Mouse (Mus musculus): ENCODE results near the gene Spdl1. TPM values are rescaled to one million over a fixed set of nuclear protein-coding genes. Genes with fewer than 3 reads are reported as not detected.

Spdl1 gene
- total RNA-seq (2015; ENCODE audit: low replicate concordance) (5.2 and 9.2 TPM in 2 replicates), total RNA-seq (2017; ENCODE audit: low replicate concordance) (15.4 and 20.5 TPM in 2 replicates)

- peak; percentile 99 for ATAC-seq (replicated peaks; ENCODE audit: low FRiP score, poor library complexity, severe bottlenecking)
Observed at GRCm38 (mm10) chr11:34833318-34834086, at the start of gene Spdl1. Gene Spdl1, minus strand, starts transcription at chr11:34833641.

- ATAC-seq (replicated peaks; ENCODE audit: low FRiP score, poor library complexity, severe bottlenecking), result no peak
Observed at GRCm38 (mm10) chr11:34881528-34881927, 48.1 kb upstream of the Spdl1 start.

- no peak for ATAC-seq (replicated peaks; ENCODE audit: low FRiP score, poor library complexity, severe bottlenecking)
Observed at GRCm38 (mm10) chr11:34879678-34880077, 46.2 kb upstream of the Spdl1 start.

- ATAC-seq (replicated peaks; ENCODE audit: low FRiP score, poor library complexity, severe bottlenecking), result no peak
Observed at GRCm38 (mm10) chr11:34873861-34874260, 40.4 kb upstream of the Spdl1 start.

- ATAC-seq (replicated peaks; ENCODE audit: low FRiP score, poor library complexity, severe bottlenecking), result no peak
Observed at GRCm38 (mm10) chr11:34872432-34872831, 39.0 kb upstream of the Spdl1 start.

- ATAC-seq (replicated peaks; ENCODE audit: low FRiP score, poor library complexity, severe bottlenecking), result no peak
Observed at GRCm38 (mm10) chr11:34871991-34872390, 38.5 kb upstream of the Spdl1 start.

- no peak for ATAC-seq (replicated peaks; ENCODE audit: low FRiP score, poor library complexity, severe bottlenecking)
Observed at GRCm38 (mm10) chr11:34871456-34871855, 38.0 kb upstream of the Spdl1 start.

GRCm38 (mm10) chr11:34868626-34869025 is 35.2 kb upstream of the Spdl1 start:
- ATAC-seq (replicated peaks; ENCODE audit: low FRiP score, poor library complexity, severe bottlenecking), result no peak

- ATAC-seq (replicated peaks; ENCODE audit: low FRiP score, poor library complexity, severe bottlenecking), result no peak
Observed at GRCm38 (mm10) chr11:34865741-34866270, 32.4 kb upstream of the Spdl1 start.

- no peak for ATAC-seq (replicated peaks; ENCODE audit: low FRiP score, poor library complexity, severe bottlenecking)
Observed at GRCm38 (mm10) chr11:34865181-34865580, 31.7 kb upstream of the Spdl1 start.

GRCm38 (mm10) chr11:34856652-34857051 is 23.2 kb upstream of the Spdl1 start:
- ATAC-seq (replicated peaks; ENCODE audit: low FRiP score, poor library complexity, severe bottlenecking), result no peak

GRCm38 (mm10) chr11:34846268-34846652 is 12.8 kb upstream of the Spdl1 start:
- no peak for ATAC-seq (replicated peaks; ENCODE audit: low FRiP score, poor library complexity, severe bottlenecking)

- no peak for ATAC-seq (replicated peaks; ENCODE audit: low FRiP score, poor library complexity, severe bottlenecking)
Observed at GRCm38 (mm10) chr11:34845567-34846267, 12.3 kb upstream of the Spdl1 start.

GRCm38 (mm10) chr11:34843517-34843916 is 10.1 kb upstream of the Spdl1 start:
- no peak for ATAC-seq (replicated peaks; ENCODE audit: low FRiP score, poor library complexity, severe bottlenecking)

- no peak for ATAC-seq (replicated peaks; ENCODE audit: low FRiP score, poor library complexity, severe bottlenecking)
Observed at GRCm38 (mm10) chr11:34840283-34840682, 6.8 kb upstream of the Spdl1 start.

GRCm38 (mm10) chr11:34839051-34839450 is 5.6 kb upstream of the Spdl1 start:
- ATAC-seq (replicated peaks; ENCODE audit: low FRiP score, poor library complexity, severe bottlenecking), result no peak

GRCm38 (mm10) chr11:34836272-34836671 is 2.8 kb upstream of the Spdl1 start:
- ATAC-seq (replicated peaks; ENCODE audit: low FRiP score, poor library complexity, severe bottlenecking), result no peak

GRCm38 (mm10) chr11:34832678-34833077 is 763 bp downstream of the Spdl1 start:
- no peak for ATAC-seq (replicated peaks; ENCODE audit: low FRiP score, poor library complexity, severe bottlenecking)

- no peak for ATAC-seq (replicated peaks; ENCODE audit: low FRiP score, poor library complexity, severe bottlenecking)
Observed at GRCm38 (mm10) chr11:34827803-34828202, 5.6 kb downstream of the Spdl1 start.

- ATAC-seq (replicated peaks; ENCODE audit: low FRiP score, poor library complexity, severe bottlenecking), result no peak
Observed at GRCm38 (mm10) chr11:34826940-34827339, 6.5 kb downstream of the Spdl1 start.

- ATAC-seq (replicated peaks; ENCODE audit: low FRiP score, poor library complexity, severe bottlenecking), result no peak
Observed at GRCm38 (mm10) chr11:34824791-34825190, 8.7 kb downstream of the Spdl1 start.

Data from erythroblast, adult 5-6 weeks (primary cell).